ENCODE assay signal across 8 mouse cellular contexts in the genomic region with DNA sequence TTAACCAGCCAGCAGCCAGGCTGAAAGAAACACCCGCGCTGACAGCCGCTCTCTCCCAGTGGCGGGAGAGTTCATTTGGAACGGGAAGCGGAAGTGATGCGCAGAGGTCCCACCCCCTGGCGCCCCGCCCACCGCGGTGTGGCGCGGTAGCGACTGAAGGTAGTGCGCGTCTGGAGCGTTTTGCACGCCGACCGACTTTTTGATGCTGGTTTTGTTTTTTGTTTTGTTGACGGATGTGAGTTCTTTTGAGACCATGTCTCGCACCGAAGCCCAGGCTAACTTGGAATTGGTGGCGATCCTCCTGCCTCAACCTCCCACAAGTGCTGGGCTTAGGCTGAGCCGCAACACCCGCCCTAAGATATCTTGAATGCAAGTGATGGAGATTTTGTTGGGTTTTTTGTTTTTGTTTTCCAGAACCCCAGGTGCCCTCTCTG. TPM values are rescaled to one million over a fixed set of nuclear protein-coding genes. Genes with fewer than 3 reads are reported as not detected.
A peak's percentile ranks its signal among the peaks of the same experiment; 100 is the strongest.
DNase-seq lines count a peak whose midpoint lies in the region; ATAC-seq and TF ChIP-seq lines count a peak whose summit lies in the region.

Gene Prim2, minus strand, starts transcription at position 88 of the 434 bp plus-strand sequence.

- H3K9ac ChIP-seq in forebrain, postnatal 0 days = peak within 1 kb of the TSS; percentile 75
- peak within 1 kb of the TSS; percentile 63 for H3K9ac ChIP-seq in lung, embryonic 15.5 days

- H3K9me3 ChIP-seq in forebrain, postnatal 0 days (ENCODE audit: low read length) = no peaks in the 10 kb centered on the region
- no peaks in the 10 kb centered on the region for H3K9me3 ChIP-seq in lung, embryonic 15.5 days

- peak; percentile 95 for ATAC-seq in forebrain, postnatal 0 days
- ATAC-seq in lung, embryonic 15.5 days (ENCODE audit: borderline replicate concordance, extremely low read depth, low FRiP score, low TSS enrichment) = peak; percentile 90

- peak within 1 kb of the TSS; percentile 68 for H3K4me3 ChIP-seq in forebrain, postnatal 0 days (ENCODE audit: low read depth, low read length)
- peak within 1 kb of the TSS; percentile 71 for H3K4me3 ChIP-seq in lung, embryonic 15.5 days
- H3K4me3 ChIP-seq in olfactory bulb, adult 2 months (ENCODE audit: insufficient read depth, low read depth, low read length) = peak within 1 kb of the TSS; percentile 81
- peak within 1 kb of the TSS; percentile 78 for H3K4me3 ChIP-seq in thymus, adult 2 months (ENCODE audit: control insufficient read depth, insufficient read depth, low read length)

- no peaks in the 10 kb centered on the region for H3K27me3 ChIP-seq in forebrain, postnatal 0 days (ENCODE audit: insufficient read depth, low read length)
- H3K27me3 ChIP-seq in lung, embryonic 15.5 days = no peaks in the 10 kb centered on the region
- no peaks in the 10 kb centered on the region for H3K27me3 ChIP-seq in thymus, adult 2 months (ENCODE audit: control insufficient read depth, insufficient read depth, low read length)

- TF ChIP-seq POLR2A in olfactory bulb, adult 2 months (IDR thresholded peaks at IDR 0.05; ENCODE audit: insufficient read depth, low read depth, low read length) = peak; percentile 87
- peak; percentile 79; the same call in 1 of the 2 replicates for TF ChIP-seq POLR2A in thymus, adult 2 months (IDR thresholded peaks at IDR 0.05; ENCODE audit: control insufficient read depth, extremely low read depth, insufficient read depth, low read length, poor library complexity)

- peak within 1 kb of the TSS; percentile 94 for H3K27ac ChIP-seq in forebrain, postnatal 0 days (ENCODE audit: low read depth, low read length)
- peak within 1 kb of the TSS; percentile 83 for H3K27ac ChIP-seq in lung, embryonic 15.5 days
- peak within 1 kb of the TSS; percentile 32; the same call in 1 of the 2 replicates for H3K27ac ChIP-seq in olfactory bulb, adult 2 months (ENCODE audit: insufficient read depth, low read depth, low read length)
- H3K27ac ChIP-seq in thymus, adult 2 months (ENCODE audit: control insufficient read depth, insufficient read depth, low read length) = peak within 1 kb of the TSS; percentile 76

- H3K4me1 ChIP-seq in forebrain, postnatal 0 days (ENCODE audit: insufficient read depth) = no peaks in the 10 kb centered on the region
- H3K4me1 ChIP-seq in lung, embryonic 15.5 days = peaks cover 8% of the 10 kb centered on the region; the same call in 1 of the 2 replicates
- H3K4me1 ChIP-seq in olfactory bulb, adult 2 months (ENCODE audit: control insufficient read depth, insufficient read depth, low read length) = no peaks in the 10 kb centered on the region
- H3K4me1 ChIP-seq in thymus, adult 2 months (replicated peaks; ENCODE audit: control insufficient read depth, insufficient read depth, low read length) = no peaks in the 10 kb centered on the region

- peaks cover 14% of the 10 kb centered on the region for H3K36me3 ChIP-seq in forebrain, postnatal 0 days (ENCODE audit: insufficient read depth)
- peaks cover 15% of the 10 kb centered on the region; the same call in 1 of the 2 replicates for H3K36me3 ChIP-seq in lung, embryonic 15.5 days
- H3K36me3 ChIP-seq in thymus, adult 2 months (ENCODE audit: control insufficient read depth, insufficient read depth, low read length) = no peaks in the 10 kb centered on the region; the same call in 1 of the 2 replicates

- peak; percentile 60 for DNase-seq in MEL-GATA-1-ER (ENCODE audit: extremely low read depth, low read depth)
- peak; percentile 89 to 94 for DNase-seq in cerebellum, adult 18-20 months
- DNase-seq in forebrain, postnatal 0 days = peak; percentile 95
- peak; percentile 88 to 94 for DNase-seq in heart, postnatal 36 days
- peak; percentile 68 to 79 for DNase-seq in layer of hippocampus, adult 8-10 months (ENCODE audit: low spot score in 2 of 2)
- peak; percentile 90 for DNase-seq in thymus, adult 2 months

- under 1% methylated on average over 26 of the region's 26 CpGs for WGBS in forebrain, postnatal 0 days
- under 1% methylated on average over 26 of the region's 26 CpGs for WGBS in lung, embryonic 15.5 days
- WGBS in olfactory bulb, adult 2 months = under 1% methylated on average over 26 of the region's 26 CpGs
- WGBS in thymus, adult 2 months = under 1% methylated on average over 26 of the region's 26 CpGs

- intact Hi-C loops in heart, postnatal 36 days (cut with DNase I) = loop anchor here (5.0 to 10.0 kb wide), 2 partner anchors 143 to 235 kb away; partner anchors contain the start of genes Bend6, Dst and Zfp451

- H3K4me2 ChIP-seq in forebrain, postnatal 0 days (ENCODE audit: low read depth) = peak within 1 kb of the TSS; percentile 73
- H3K4me2 ChIP-seq in lung, embryonic 15.5 days = peak within 1 kb of the TSS; percentile 88

- peak; percentile 31; the same call in 1 of the 2 replicates for TF ChIP-seq CTCF in forebrain, postnatal 0 days (IDR thresholded peaks at IDR 0.05; ENCODE audit: low read depth)
- no peak for TF ChIP-seq CTCF in olfactory bulb, adult 2 months (IDR thresholded peaks at IDR 0.05; ENCODE audit: insufficient read depth, low read depth, low read length)
- 0 out of 2 replicates have a peak, but pooled peaks have one; percentile 25 for TF ChIP-seq CTCF in thymus, adult 2 months (IDR thresholded peaks at IDR 0.05; ENCODE audit: borderline replicate concordance, control insufficient read depth, extremely low read depth, insufficient read depth, low read length, poor library complexity)

RNA-seq across cellular contexts. Expression of gene Prim2, which starts in this region (rescaled TPM):
- 26.9 and 33.4 TPM in 2 replicates for total RNA-seq in forebrain, postnatal 0 days (2014; rRNA removed)
- 17.8 and 18.3 TPM in 2 replicates for polyA plus RNA-seq in forebrain, postnatal 0 days (2015; fragmentation: Nextera tagmentation; extraction: Ambion mirVana)
- 1 to 10 TPM; 2.4 TPM for total RNA-seq in heart, postnatal 36 days (2021)
- total RNA-seq in layer of hippocampus, adult 8-10 months (2022) = 1 to 10 TPM; 5.0 to 7.4 (median 6.9) TPM
- 39.9 and 45.1 TPM in 2 replicates for polyA plus RNA-seq in lung, embryonic 15.5 days (2015; fragmentation: Nextera tagmentation; extraction: Ambion mirVana)
- polyA plus RNA-seq in olfactory bulb, adult 2 months (2012; ENCODE audit: insufficient read depth, insufficient read length, low replicate concordance, missing spikeins) = not detected in 2 replicates
- 16.2 and 18.6 TPM in 2 replicates for polyA plus RNA-seq in thymus, adult 2 months (2012; rRNA removed)

Comparison
In these comparisons a context has a peak if more than half of its experiments do, and no peak if none do; other contexts are left out.
1. Peak in every context shown above with its lines: DNase-seq, ATAC-seq, H3K4me3 ChIP-seq and H3K27ac ChIP-seq.
2. RNA of gene Prim2 (polyA plus RNA-seq): 39.9 to 45.1 TPM in lung, embryonic 15.5 days, 17.8 to 18.3 TPM in forebrain, postnatal 0 days and 16.2 to 18.6 TPM in thymus, adult 2 months; not detected in olfactory bulb, adult 2 months; every median in the first group is over 10 times any median in the second.
3. H3K27ac ChIP-seq: peak in every context shown above with its lines; median percentile 94 in forebrain, postnatal 0 days; 83 in lung, embryonic 15.5 days; 76 in thymus, adult 2 months; 32 in olfactory bulb, adult 2 months.